Mouse (Mus musculus) hindbrain, embryonic 13.5 days (tissue): ENCODE measurements around the gene Plekha5. TPM values are rescaled to one million over a fixed set of nuclear protein-coding genes. Genes with fewer than 3 reads are reported as not detected.
"Not testable (repeated sequence)": the region's sequence is repeated elsewhere in the genome, so short reads cannot be mapped to it uniquely, and the experiment has no call there.

Source experiments
- ATAC-seq: fragments of 200-750 bp; cut with Nextera tagmentation; 2 replicates; pipeline ENCODE4 v1.8.0; 2017; ENCODE audit warnings: moderate TSS enrichment; ENCODE audit not compliant: low FRiP score
- H3K27ac ChIP-seq: fragments of 300-500 bp; sonication (generic); 2 replicates; pipeline ENCODE4 v1.5.1; 2015; ENCODE audit warnings: inconsistent platforms, mild to moderate bottlenecking, moderate library complexity
- H3K27me3 ChIP-seq: fragments of 300-500 bp; sonication (generic); 2 replicates; pipeline ENCODE4 v1.6.1; 2015; ENCODE audit warnings: mild to moderate bottlenecking, inconsistent platforms
- H3K36me3 ChIP-seq: fragments of 300-500 bp; sonication (generic); 2 replicates; pipeline ENCODE4 v1.6.1; 2015; ENCODE audit warnings: mild to moderate bottlenecking, inconsistent platforms
- H3K4me1 ChIP-seq: fragments of 300-500 bp; sonication (generic); replicated peaks from 2 replicates; pipeline ENCODE4 v1.6.1; 2015; ENCODE audit warnings: inconsistent platforms
- H3K4me2 ChIP-seq: fragments of 300-500 bp; sonication (generic); 2 replicates; pipeline ENCODE4 v1.6.1; 2015; ENCODE audit warnings: inconsistent platforms, mild to moderate bottlenecking, moderate library complexity
- H3K4me3 ChIP-seq: fragments of 300-500 bp; sonication (generic); 2 replicates; pipeline ENCODE4 v1.5.1; 2015; ENCODE audit warnings: mild to moderate bottlenecking, inconsistent platforms
- H3K9ac ChIP-seq: fragments of 300-500 bp; sonication (generic); 2 replicates; pipeline ENCODE4 v1.6.1; 2015; ENCODE audit warnings: mild to moderate bottlenecking, inconsistent platforms
- H3K9me3 ChIP-seq: fragments of 300-500 bp; sonication (generic); 2 replicates; pipeline ENCODE4 v1.6.1; 2016; ENCODE audit warnings: inconsistent platforms
- WGBS: fragments of 180-500 bp; shearing (Covaris S2); methylation state at CpG from one replicate; pipeline ENCODE4 v1.1.7; 2015; 5-methylcytosine and 5-hydroxymethylcytosine counted together
- polyA plus RNA-seq: library from polyadenylated mRNA; unstranded; fragments of >200 nt; fragmentation: Nextera tagmentation; extraction: Ambion mirVana; gene quantifications from 2 replicates; pipeline ENCODE4 v1.2.1, GENCODE M21; 2015

Gene Plekha5
- polyA plus RNA-seq, 1 experiment from 2014 or later = 39.9 TPM

DNA sequence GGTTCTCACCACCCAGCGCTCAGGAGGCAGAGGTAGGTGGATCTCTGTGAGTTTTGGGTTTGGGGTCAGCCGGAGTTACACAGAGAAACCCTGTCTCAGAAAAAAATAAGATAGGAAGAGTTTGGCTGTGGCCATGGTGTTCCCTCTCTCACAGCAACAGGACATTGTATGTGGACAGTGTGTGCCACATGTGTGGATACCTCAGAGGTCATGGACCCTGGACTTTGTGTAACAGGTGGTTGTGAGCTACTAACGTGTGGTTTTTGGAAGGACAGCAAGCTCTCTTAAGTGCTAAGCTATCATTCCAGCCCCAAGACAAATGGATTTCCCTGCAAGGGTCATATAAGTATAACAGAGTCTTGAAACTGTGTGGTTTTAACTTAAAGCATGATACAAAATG lies 151.1 kb downstream of the Plekha5 start:
- Histone ChIP-seq H3K4me2 (no peak overlapping the region), H3K27ac (no peak overlapping the region), H3K4me3 (no peak overlapping the region), H3K9ac (no peak overlapping the region), H3K36me3 (peaks cover 75% of the 10 kb centered on the region), H3K27me3 (no peaks in the 10 kb centered on the region), H3K4me1 (no peaks in the 10 kb centered on the region), H3K9me3 (no peaks in the 10 kb centered on the region)
- no peak for ATAC-seq
- 97% methylated on average over 3 of the region's 3 CpGs for whole genome bisulfite sequencing

GRCm38 (mm10) chr6:140576133-140576532 lies 152.3 kb downstream of the Plekha5 start:
- ATAC-seq = no peak
- H3K36me3 ChIP-seq = peaks cover 72% of the 10 kb centered on the region

GRCm38 (mm10) chr6:140576961-140577821 lies 153.3 kb downstream of the Plekha5 start:
- H3K4me2 ChIP-seq = no peak overlapping the region
- no peaks in the 10 kb centered on the region for H3K27me3 ChIP-seq
- H3K4me1 ChIP-seq = no peaks in the 10 kb centered on the region
- 75% methylated on average over 18 of the region's 18 CpGs for WGBS
- H3K36me3 ChIP-seq = peaks cover 67% of the 10 kb centered on the region
- no peak; the same call in 1 of the 2 replicates for ATAC-seq
- H3K4me3 ChIP-seq = no peak overlapping the region
- no peaks in the 10 kb centered on the region for H3K9me3 ChIP-seq
- no peak overlapping the region for H3K9ac ChIP-seq
- no peak overlapping the region for H3K27ac ChIP-seq

More at GRCm38 (mm10) chr6:140576133-140576532, 152.3 kb downstream of the Plekha5 start:
- no peak overlapping the region for H3K9ac ChIP-seq
- H3K4me3 ChIP-seq = no peak overlapping the region
- H3K27me3 ChIP-seq = no peaks in the 10 kb centered on the region
- no peak overlapping the region for H3K4me2 ChIP-seq
- no peaks in the 10 kb centered on the region for H3K4me1 ChIP-seq
- H3K9me3 ChIP-seq = no peaks in the 10 kb centered on the region
- no peak overlapping the region for H3K27ac ChIP-seq
- 90% methylated on average over 8 of the region's 8 CpGs for WGBS

GRCm38 (mm10) chr6:140577822-140578170 lies 153.9 kb downstream of the Plekha5 start:
- no peak overlapping the region for H3K4me3 ChIP-seq
- H3K9me3 ChIP-seq = no peaks in the 10 kb centered on the region
- no peaks in the 10 kb centered on the region for H3K4me1 ChIP-seq
- WGBS = 93% methylated on average over 4 of the region's 4 CpGs
- H3K27ac ChIP-seq = no peak overlapping the region
- ATAC-seq = no peak
- peaks cover 65% of the 10 kb centered on the region for H3K36me3 ChIP-seq
- no peak overlapping the region for H3K4me2 ChIP-seq
- H3K27me3 ChIP-seq = no peaks in the 10 kb centered on the region
- H3K9ac ChIP-seq = no peak overlapping the region

- H3K4me2 ChIP-seq, H3K4me1 ChIP-seq, ATAC-seq, H3K4me3 ChIP-seq, H3K9ac ChIP-seq, H3K27me3 ChIP-seq, H3K9me3 ChIP-seq, H3K27ac ChIP-seq: not testable (repeated sequence)
- peaks cover 62% of the 10 kb centered on the region for H3K36me3 ChIP-seq
Observed at GRCm38 (mm10) chr6:140578985-140579384, 155.1 kb downstream of the Plekha5 start.

DNA sequence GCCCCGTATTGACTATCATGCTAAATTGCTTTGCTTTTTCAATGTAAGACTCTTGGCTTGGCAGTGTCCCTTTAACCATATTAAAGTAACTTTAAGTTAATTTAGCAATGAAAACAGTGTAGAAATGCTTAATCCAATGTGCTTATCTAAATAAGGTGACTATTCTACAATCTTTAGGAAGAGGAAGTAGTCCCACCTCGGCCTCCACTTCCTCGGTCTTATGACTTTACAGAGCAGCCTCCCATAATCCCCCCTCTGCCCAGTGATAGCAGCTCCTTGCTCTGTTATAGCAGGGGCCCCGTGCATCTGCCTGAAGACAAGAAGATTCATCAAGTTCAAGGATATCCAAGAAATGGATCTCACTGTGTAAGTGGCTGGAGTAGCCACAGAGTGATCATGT lies 156.3 kb downstream of the Plekha5 start:
- no peak for ATAC-seq

GRCm38 (mm10) chr6:140586714-140587259 lies 162.9 kb downstream of the Plekha5 start:
- Histone ChIP-seq H3K4me2 (no peak overlapping the region), H3K27me3 (no peaks in the 10 kb centered on the region), H3K9ac (no peak overlapping the region), H3K36me3 (peaks cover 77% of the 10 kb centered on the region), H3K4me1 (no peaks in the 10 kb centered on the region), H3K27ac (no peak overlapping the region), H3K9me3 (no peaks in the 10 kb centered on the region), H3K4me3 (no peak overlapping the region)
- 92% methylated on average over 8 of the region's 8 CpGs for WGBS
- no peak; the same call in 1 of the 2 replicates for ATAC-seq

More for the DNA sequence above, 156.3 kb downstream of the Plekha5 start:
- Histone ChIP-seq H3K4me1 (no peaks in the 10 kb centered on the region), H3K27ac (no peak overlapping the region), H3K36me3 (peaks cover 56% of the 10 kb centered on the region), H3K4me2 (no peak overlapping the region), H3K9me3 (no peaks in the 10 kb centered on the region), H3K4me3 (no peak overlapping the region), H3K9ac (no peak overlapping the region), H3K27me3 (no peaks in the 10 kb centered on the region)
- WGBS = 94% methylated on average over 4 of the region's 4 CpGs

DNA sequence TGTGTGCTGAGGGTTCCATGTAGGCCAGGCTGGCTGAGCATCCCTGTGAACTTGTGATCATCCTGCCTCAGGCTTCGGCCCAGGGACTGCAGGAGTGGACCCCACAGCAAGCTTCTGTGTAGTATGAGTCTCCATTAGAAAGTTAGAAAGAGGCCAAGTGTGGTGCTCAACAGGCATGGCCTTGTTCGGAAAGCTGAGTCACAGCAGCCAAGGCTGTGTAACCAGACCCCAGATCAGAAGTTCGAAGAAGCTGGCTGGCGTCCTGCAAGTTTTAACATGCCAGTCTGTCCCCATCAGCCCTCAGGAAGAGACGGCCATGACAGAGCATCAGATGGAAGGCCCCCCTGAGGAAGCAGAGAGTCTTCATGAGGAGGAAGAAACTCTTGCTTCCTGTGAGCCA lies 167.5 kb downstream of the Plekha5 start:
- H3K4me1 ChIP-seq = no peaks in the 10 kb centered on the region
- H3K4me3 ChIP-seq = no peak overlapping the region
- WGBS = 93% methylated on average over 5 of the region's 5 CpGs
- H3K27ac ChIP-seq = no peak overlapping the region
- no peak for ATAC-seq
- H3K9me3 ChIP-seq = no peaks in the 10 kb centered on the region
- H3K27me3 ChIP-seq = no peaks in the 10 kb centered on the region
- no peak overlapping the region for H3K4me2 ChIP-seq
- H3K9ac ChIP-seq = no peak overlapping the region
- peaks cover 90% of the 10 kb centered on the region for H3K36me3 ChIP-seq

DNA sequence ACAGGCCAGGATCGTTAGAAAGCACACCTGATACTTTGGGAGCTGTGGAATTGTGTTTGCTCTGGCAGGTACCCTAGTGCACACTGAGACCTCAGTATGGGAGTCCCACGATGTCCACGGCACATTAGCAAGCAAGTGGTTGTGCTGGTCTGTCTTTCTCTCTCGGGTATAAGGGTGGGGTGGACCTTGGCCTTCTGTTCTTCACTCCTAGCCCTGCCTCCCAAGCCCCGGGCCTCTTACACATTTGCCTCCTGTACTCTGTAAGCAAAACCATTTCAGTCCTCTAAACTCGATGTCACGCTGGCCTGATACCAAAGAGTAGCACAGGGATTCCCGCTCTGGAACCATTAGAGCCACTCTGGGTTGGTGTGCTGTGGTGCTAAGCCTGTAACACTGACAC lies 168.9 kb downstream of the Plekha5 start:
- Histone ChIP-seq H3K9me3 (no peaks in the 10 kb centered on the region), H3K27ac (no peak overlapping the region), H3K36me3 (peaks cover 88% of the 10 kb centered on the region), H3K4me3 (no peak overlapping the region), H3K9ac (no peak overlapping the region), H3K4me1 (peaks cover 6% of the 10 kb centered on the region; the same call in 1 of the 2 replicates), H3K4me2 (no peak overlapping the region), H3K27me3 (no peaks in the 10 kb centered on the region)
- ATAC-seq = no peak
- 94% methylated on average over 8 of the region's 8 CpGs for WGBS

- Histone ChIP-seq H3K9ac (no peak overlapping the region), H3K4me2 (no peak overlapping the region), H3K4me3 (no peak overlapping the region), H3K36me3 (peaks cover 79% of the 10 kb centered on the region), H3K27me3 (no peaks in the 10 kb centered on the region), H3K27ac (no peak overlapping the region), H3K4me1 (peaks cover 7% of the 10 kb centered on the region; the same call in 1 of the 2 replicates), H3K9me3 (no peaks in the 10 kb centered on the region)
- WGBS = 91% methylated on average over 17 of the region's 17 CpGs
- no peak for ATAC-seq
Observed at GRCm38 (mm10) chr6:140593420-140594170, 169.7 kb downstream of the Plekha5 start.

DNA sequence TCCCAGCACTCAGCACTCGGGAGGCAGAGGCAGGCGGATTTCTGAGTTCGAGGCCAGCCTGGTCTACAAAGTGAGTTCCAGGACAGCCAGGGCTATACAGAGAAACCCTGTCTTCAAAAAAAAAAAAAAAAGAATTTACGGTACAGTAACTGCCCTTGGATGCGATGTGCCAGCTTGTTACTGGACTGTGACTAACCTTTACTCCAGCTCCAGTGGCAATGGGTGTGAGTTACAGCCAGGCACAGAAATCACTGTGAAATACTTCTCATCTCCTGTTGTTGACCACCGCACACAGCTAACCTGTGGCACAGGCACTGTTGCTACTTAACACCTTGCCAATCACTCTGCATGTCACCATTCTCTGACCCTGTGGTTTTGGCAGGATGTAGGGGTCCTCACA lies 171.7 kb downstream of the Plekha5 start:
- not testable (repeated sequence) for H3K27me3 ChIP-seq, H3K4me3 ChIP-seq, H3K9me3 ChIP-seq, H3K27ac ChIP-seq, H3K4me2 ChIP-seq, H3K9ac ChIP-seq, ATAC-seq, H3K4me1 ChIP-seq
- 93% methylated on average over 6 of the region's 6 CpGs for WGBS
- H3K36me3 ChIP-seq = peaks cover 66% of the 10 kb centered on the region
